Mouse (Mus musculus) mouse trophoblast stem cell (cell line): ENCODE data around the gene Parp6.

Experiments
- in situ Hi-C, 2 experiments: fragments of 300-500 bp; cut with MseI, MboI; formaldehyde crosslinking; loops; 2 replicates in 1 of 2; 3 replicates in 1 of 2; pipeline ENCODE4 v1.15.1; 2025

Gene Parp6

DNA sequence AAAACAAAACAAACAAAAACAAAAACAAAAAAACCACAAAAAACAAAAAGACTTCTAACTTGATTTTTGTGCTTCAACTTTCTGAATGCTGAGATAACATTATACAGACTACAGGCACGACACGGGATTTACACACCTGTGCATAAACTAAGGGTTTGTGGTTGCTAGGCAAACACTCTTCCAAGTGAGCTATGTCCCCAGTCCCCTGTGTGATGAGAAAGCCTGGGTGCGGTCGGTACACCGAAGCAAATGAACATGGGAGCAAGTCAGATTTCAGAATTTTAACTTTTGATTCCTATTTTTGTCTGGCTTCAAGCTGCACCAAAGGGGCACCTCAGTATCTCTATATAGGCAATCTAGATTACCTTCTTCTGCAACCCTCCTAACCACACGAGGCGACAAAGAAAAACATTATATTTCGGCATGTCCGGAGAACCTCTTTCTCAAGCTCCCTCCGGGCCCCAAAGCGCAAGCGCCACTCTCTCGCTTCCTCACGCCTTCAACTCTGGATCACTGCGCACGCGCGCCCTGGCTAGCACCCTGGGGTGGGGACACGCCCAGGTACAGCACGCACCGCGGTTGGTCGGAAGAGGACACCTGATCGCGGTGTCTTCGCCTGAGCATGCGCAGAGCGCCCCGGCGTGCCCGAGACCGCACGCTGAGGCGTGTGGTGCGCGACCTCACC, at the start of gene Parp6:
Gene Parp6, plus strand, starts transcription at position 663 of the 685 bp plus-strand sequence.
- in situ Hi-C loops: no loop called here

GRCm38 (mm10) chr9:59571852-59572251, 45.2 kb upstream of the Parp6 start:
- in situ Hi-C loops: no loop called here

- in situ Hi-C loops: no loop called here
These were observed 39.7 kb upstream of the Parp6 start for GRCm38 (mm10) chr9:59577401-59577800.

- in situ Hi-C loops: no loop called here
These were observed 39.1 kb upstream of the Parp6 start, which contains the start of gene Celf6 for GRCm38 (mm10) chr9:59577844-59578504. Gene Celf6, plus strand, starts transcription at chr9:59577917.

DNA sequence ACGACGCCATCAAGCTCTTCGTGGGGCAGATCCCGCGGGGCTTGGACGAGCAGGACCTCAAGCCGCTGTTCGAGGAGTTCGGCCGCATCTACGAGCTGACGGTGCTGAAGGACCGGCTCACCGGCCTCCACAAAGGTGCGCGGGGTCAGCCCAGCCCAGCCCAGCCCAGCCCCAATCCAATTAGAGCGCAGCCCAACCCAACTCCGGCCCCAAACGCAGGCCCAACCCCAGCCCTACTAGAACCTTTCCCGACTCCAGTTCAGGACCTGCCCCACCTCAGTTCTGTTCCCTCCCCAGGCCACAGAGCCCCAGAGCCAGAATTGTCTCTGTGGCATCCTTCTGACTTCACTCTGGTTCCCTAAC, 38.6 kb upstream of the Parp6 start:
- in situ Hi-C loops: no loop called here

DNA sequence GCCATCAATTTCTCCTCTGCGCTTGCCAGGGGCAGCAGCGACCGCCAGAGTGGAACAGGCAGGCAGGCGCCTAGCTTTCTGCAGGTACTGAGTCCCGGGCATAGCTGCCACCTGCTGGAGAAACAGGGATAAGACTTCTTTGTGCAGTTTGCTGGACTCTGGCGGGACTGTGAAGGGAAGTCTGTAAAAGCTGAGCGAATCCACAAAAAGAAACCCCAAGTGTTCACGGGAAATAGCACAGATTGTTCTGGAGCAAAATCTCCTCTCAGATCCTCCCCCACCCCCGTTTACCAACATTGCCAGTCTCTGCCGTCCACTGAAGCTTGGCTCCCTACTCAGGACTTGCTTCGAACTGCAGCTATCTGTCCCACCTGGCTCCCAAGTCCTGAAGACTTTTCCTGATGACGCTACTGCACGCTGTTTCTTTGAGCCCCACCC, 32.2 kb upstream of the Parp6 start:
- in situ Hi-C loops: no loop called here

DNA sequence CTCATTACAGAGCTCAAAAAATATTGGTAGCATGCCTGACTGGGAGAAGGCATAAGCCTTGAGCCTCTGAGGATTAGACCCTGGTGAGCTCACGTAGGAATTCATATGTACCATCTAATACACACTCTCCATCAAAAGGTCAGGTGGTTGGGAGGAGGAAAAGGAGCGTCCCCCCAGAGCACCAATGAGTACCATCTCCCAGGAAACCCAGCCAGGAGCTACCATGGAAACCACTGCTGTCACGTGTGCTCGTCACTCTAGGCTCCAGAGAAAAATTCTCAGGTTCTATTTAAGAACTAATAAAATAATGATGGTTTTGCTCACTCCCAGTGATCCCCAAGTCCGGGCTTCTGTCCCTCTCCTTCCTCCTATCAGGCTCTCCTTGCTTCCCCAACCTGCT, 28.8 kb upstream of the Parp6 start:
- in situ Hi-C loops: no loop called here

GRCm38 (mm10) chr9:59588710-59589671, 28.1 kb upstream of the Parp6 start:
- in situ Hi-C loops: no loop called here

- in situ Hi-C loops: no loop called here
These were observed 27.2 kb upstream of the Parp6 start for GRCm38 (mm10) chr9:59589703-59590439.

- in situ Hi-C loops: no loop called here
These were observed 15.4 kb upstream of the Parp6 start for GRCm38 (mm10) chr9:59601661-59602060.

DNA sequence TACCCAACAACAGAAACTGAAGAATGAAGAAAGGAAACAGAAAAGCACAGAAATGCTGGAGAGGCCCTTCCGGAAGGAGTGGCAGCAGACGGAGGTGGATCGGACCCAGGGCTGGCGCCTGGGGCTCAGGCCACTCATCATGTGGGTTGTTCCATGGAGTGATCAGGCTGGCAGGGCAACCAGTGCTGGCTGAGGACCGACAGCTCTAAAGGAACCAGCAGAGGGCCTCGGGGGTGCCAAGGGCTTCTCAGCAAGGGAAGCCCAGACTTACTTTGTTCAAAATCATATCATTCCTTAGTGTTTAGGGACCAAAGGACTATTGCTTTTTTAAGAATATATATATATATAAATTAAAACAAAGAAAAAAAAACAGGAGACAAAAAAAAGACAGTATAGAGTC, 11.1 kb upstream of the Parp6 start:
- in situ Hi-C loops: no loop called here

GRCm38 (mm10) chr9:59610950-59611349, 6.1 kb upstream of the Parp6 start:
- in situ Hi-C loops: no loop called here

- in situ Hi-C loops: no loop called here
These were observed 1.3 kb upstream of the Parp6 start for GRCm38 (mm10) chr9:59615797-59616196.

GRCm38 (mm10) chr9:59617307-59617973, 356 bp downstream of the Parp6 start:
- in situ Hi-C loops: no loop called here

- in situ Hi-C loops: no loop called here
These were observed 21.3 kb downstream of the Parp6 start for GRCm38 (mm10) chr9:59638372-59638771.

- in situ Hi-C loops: no loop called here
These were observed 22.9 kb downstream of the Parp6 start for GRCm38 (mm10) chr9:59639936-59640335.

GRCm38 (mm10) chr9:59641320-59641719, 24.2 kb downstream of the Parp6 start:
- in situ Hi-C loops: no loop called here

GRCm38 (mm10) chr9:59649911-59650310, 32.8 kb downstream of the Parp6 start:
- in situ Hi-C loops: no loop called here

DNA sequence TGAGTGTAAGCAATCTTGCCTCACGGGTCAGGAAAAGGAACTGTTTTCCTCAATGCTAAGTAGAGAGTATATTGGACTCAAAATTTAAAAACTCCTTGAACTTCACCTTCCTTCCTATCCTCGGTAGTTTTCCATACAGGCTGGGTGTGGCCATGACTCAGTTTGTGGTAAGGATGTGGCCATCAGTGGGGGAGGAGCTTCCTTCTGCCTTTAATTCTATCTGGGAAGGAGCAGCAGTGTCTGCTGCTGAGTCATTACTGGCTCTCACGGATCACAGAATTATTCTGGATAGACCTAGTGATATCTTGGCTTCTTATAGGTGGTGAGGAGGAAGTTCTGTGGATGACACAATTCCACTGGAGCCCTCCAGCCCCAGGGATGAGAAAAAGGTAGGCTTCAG, 36.3 kb downstream of the Parp6 start:
- in situ Hi-C loops: no loop called here

DNA sequence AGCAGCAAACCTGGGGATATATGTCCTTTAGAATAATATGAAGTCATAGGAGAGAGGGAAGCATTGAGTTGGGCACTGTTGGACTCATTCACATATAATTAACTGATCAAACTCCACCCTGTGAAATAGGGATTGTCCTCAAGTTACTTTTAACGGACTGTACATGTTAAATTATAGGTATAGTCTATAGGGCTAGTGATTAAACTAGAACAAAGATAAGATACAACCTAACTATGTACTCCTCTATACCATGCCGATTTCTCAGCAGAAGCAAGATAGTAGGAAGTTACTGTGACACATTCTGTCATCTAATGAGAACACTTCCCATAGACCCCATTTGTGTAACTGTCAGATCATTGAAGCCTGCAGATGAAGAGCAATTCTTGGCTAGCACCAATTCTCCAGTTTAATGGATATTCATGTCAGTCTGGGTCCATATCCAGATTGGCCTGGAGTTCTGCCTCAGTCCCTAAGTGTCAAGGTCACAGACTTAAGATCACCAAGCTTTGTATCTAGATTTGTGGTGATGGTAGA, 37.4 kb downstream of the Parp6 start:
- in situ Hi-C loops: no loop called here
